ENCODE assay signal across 18 mouse cellular contexts in the genomic region with DNA sequence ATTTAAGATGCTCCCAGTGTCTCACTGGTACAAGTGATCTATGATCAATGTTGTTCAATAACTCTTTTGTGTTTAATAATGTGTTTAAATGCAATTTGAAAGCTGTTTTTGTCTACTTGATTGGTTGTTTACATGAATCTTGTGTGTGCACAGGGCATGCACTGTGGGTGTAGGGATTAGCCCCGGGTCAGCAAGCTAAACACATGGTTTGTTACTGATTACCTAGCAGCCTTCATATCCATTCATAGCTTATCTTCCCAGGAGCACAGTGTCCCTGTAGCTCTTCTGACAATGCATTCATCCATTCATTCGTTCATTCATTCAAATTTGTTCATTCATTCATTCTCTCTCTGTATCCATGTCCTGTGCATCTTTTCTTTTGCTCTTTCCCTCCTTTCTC.
"Had no signal": no experiment of that assay in that cellular context is flagged by ENCODE, and none has a peak within 500 bp of the region (broad histone marks: within the 10 kb centered on the region; RNA-seq: fewer than 3 reads in every experiment).

No protein-coding gene starts in this region.

- H3K4me2 ChIP-seq: midbrain, embryonic 11.5 days had no signal

- ATAC-seq: hindbrain, postnatal 0 days; inflammation-experienced regulatory T-cells, adult 6 months; intestine, embryonic 16.5 days had no signal

- H3K4me3 ChIP-seq: left cerebral cortex, adult 2 months had no signal

- H3K9ac ChIP-seq: liver, embryonic 14.5 days had no signal

- H3K27ac ChIP-seq: hindbrain, postnatal 0 days; left cerebral cortex, adult 2 months; liver, embryonic 14.5 days; stomach, postnatal 0 days had no signal

- DNase-seq: layer of hippocampus, postnatal 36 days; lung, adult 2 months; lung, postnatal 14 days; lung, postnatal 4 days; midbrain, embryonic 14.5 days; right cerebral cortex, adult 18-20 months; right cerebral cortex, postnatal 14 days; right cerebral cortex, postnatal 4 days; thymus, adult 2 months; thymus, postnatal 14 days; thymus, postnatal 4 days had no signal
